Mouse (Mus musculus) adrenal gland (tissue): Measurements from ENCODE around the gene Lrrc8e.

Source experiments
- intact Hi-C: fragments of 180-260 bp; cut with DNase I; formaldehyde crosslinking; loops from one replicate; pipeline ENCODE4 v1.15.1; 2025
- long read RNA-seq, 2 experiments: library from polyadenylated mRNA; unstranded; transcript quantifications; one replicate each; pipeline ENCODE4 v2.0.0; 2020; ENCODE audit warnings: borderline replicate concordance in 1 of 2; ENCODE audit not compliant: insufficient replicate concordance in 1 of 2

Lrrc8e gene
- long read RNA-seq, experiment 1, transcript Lrrc8e-201 (3 exons, 3,878 nt), result major isoform, 13 of 16 reads
- long read RNA-seq, experiment 1, partial matches to known transcripts, result 0 of 16 reads
- long read RNA-seq, experiment 1, other reads (novel, unspliced or antisense), result 3 of 16 reads
- long read RNA-seq, experiment 2, transcript Lrrc8e-201 (3 exons, 3,878 nt), result major isoform, 14 of 24 reads
- long read RNA-seq, experiment 2, partial matches to known transcripts, result 3 of 24 reads
- long read RNA-seq, experiment 2, other reads (novel, unspliced or antisense), result 7 of 24 reads

GRCm38 (mm10) chr8:4226739-4227347, at the start of gene Lrrc8e:
Gene Lrrc8e, plus strand, starts transcription at chr8:4226827.
- intact Hi-C loops, result no loop called here

GRCm38 (mm10) chr8:4183409-4183808, 43.2 kb upstream of the Lrrc8e start:
- intact Hi-C loops, result no loop called here

- intact Hi-C loops, result no loop called here
Observed at GRCm38 (mm10) chr8:4186151-4186550, 40.5 kb upstream of the Lrrc8e start.

- intact Hi-C loops, result no loop called here
Observed at GRCm38 (mm10) chr8:4188605-4189004, 38.0 kb upstream of the Lrrc8e start.

GRCm38 (mm10) chr8:4189031-4189722, 37.5 kb upstream of the Lrrc8e start:
- intact Hi-C loops, result no loop called here

- intact Hi-C loops, result loop anchor here (2.0 to 5.0 kb wide), 2 partner anchors 52 to 65 kb away; partner anchors contain the start of gene Ctxn1
Observed at GRCm38 (mm10) chr8:4192305-4192704, 34.3 kb upstream of the Lrrc8e start.

GRCm38 (mm10) chr8:4192807-4193587, 33.6 kb upstream of the Lrrc8e start:
- intact Hi-C loops, result loop anchor here (2.0 to 5.0 kb wide), 2 partner anchors 52 to 64 kb away; partner anchors contain the start of gene Ctxn1

- intact Hi-C loops, result loop anchor here (2.0 to 5.0 kb wide), 2 partner anchors 53 to 64 kb away; partner anchors contain the start of gene Ctxn1
Observed at GRCm38 (mm10) chr8:4193588-4193894, 33.1 kb upstream of the Lrrc8e start.

GRCm38 (mm10) chr8:4201321-4201720, 25.3 kb upstream of the Lrrc8e start:
- intact Hi-C loops, result no loop called here

- intact Hi-C loops, result no loop called here
Observed at GRCm38 (mm10) chr8:4205246-4206123, 21.1 kb upstream of the Lrrc8e start.

- intact Hi-C loops, result no loop called here
Observed at GRCm38 (mm10) chr8:4206182-4207015, 20.2 kb upstream of the Lrrc8e start.

- intact Hi-C loops, result no loop called here
Observed at GRCm38 (mm10) chr8:4207016-4207350, 19.6 kb upstream of the Lrrc8e start.

GRCm38 (mm10) chr8:4211097-4211496, 15.5 kb upstream of the Lrrc8e start:
- intact Hi-C loops, result no loop called here

- intact Hi-C loops, result no loop called here
Observed at GRCm38 (mm10) chr8:4212809-4213209, 13.8 kb upstream of the Lrrc8e start.

- intact Hi-C loops, result no loop called here
Observed at GRCm38 (mm10) chr8:4213210-4214005, 13.2 kb upstream of the Lrrc8e start.

- intact Hi-C loops, result no loop called here
Observed at GRCm38 (mm10) chr8:4214006-4214980, 12.3 kb upstream of the Lrrc8e start.

- intact Hi-C loops, result no loop called here
Observed at GRCm38 (mm10) chr8:4216296-4216695, 10.3 kb upstream of the Lrrc8e start.
